Mouse (Mus musculus) layer of hippocampus, adult 9-10 months (tissue): Measurements from ENCODE around the gene Gak.
A peak's percentile ranks its signal among the peaks of the same experiment; 100 is the strongest.

Experiments
- DNase-seq: peaks from one replicate; pipeline ENCODE4 v3.0.0; 2022; ENCODE audit warnings: low spot score

Gak gene

DNA sequence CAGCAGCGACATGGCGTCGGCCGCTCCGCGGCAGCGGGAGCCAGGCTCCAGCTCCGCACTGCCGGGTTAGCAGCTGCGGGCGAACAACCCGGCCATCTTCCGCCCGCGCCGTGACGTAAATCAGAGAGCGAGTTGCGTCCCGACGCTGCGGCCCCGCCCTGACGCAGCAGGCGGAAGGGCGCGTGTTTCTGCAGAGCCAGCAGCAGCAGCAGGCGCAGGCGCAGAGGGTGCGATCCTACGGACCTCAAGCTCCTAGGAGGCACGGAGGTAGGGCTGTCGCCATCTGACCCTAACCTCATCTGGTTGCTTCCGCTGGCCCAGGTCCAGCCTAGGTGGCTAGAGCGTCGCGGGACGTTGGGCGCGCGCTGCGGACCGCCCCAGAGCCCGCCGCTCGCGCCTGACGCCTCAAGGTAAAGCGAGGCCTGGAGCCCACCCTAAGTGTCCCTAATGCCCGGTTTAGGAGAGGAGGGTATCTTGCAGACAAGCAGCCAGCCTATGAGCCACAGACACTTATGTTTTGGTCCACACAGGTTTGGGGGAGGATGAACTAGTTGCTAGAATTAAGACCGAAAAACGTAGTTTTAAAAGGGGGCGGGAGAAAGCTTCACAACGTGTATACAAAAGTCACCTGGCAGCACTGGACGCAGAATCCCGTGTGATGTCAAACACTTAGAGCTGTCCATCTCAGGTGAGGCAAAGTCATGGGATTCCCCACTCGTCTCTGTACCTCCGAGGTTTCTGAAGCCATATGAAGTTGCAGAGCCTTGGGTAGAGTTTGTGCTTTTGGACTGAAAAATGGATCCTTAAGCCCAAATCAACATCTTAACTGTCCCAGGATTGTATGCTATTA, at the start of gene Gak, which contains the start of gene Tmem175:
Gak (minus strand) TSS at position 122 of the 850 bp plus-strand sequence.
Tmem175 (plus strand) TSS at position 137 of the 850 bp plus-strand sequence.
- peak; percentile 71 for DNase-seq

DNA sequence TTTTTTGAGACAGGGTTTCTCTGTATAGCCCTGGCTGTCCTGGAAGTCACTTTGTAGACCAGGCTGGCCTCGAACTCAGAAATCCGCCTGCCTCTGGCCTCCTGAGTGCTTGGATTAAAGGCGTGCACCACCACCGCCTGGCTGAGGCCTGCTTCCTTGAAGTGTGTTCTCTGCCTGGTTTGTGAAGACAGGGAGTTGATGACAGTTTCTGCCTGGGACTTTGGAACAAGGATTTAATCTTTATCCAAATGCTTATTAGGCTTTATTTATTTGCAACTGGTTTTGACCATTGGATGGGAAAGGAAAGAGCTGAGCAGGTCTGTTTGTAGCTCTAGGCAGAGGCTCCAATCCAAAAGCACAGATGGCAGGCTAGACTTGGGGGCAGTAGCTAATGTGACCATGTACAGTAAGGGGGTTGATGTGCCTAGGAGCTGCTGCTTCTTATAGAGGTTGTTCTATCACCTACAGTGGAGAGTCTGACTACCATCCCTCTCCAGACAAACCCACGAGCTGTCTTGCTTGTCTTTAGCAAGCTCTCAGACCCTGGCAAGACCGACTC, 48.8 kb upstream of the Gak start:
- DNase-seq = no peak

DNA sequence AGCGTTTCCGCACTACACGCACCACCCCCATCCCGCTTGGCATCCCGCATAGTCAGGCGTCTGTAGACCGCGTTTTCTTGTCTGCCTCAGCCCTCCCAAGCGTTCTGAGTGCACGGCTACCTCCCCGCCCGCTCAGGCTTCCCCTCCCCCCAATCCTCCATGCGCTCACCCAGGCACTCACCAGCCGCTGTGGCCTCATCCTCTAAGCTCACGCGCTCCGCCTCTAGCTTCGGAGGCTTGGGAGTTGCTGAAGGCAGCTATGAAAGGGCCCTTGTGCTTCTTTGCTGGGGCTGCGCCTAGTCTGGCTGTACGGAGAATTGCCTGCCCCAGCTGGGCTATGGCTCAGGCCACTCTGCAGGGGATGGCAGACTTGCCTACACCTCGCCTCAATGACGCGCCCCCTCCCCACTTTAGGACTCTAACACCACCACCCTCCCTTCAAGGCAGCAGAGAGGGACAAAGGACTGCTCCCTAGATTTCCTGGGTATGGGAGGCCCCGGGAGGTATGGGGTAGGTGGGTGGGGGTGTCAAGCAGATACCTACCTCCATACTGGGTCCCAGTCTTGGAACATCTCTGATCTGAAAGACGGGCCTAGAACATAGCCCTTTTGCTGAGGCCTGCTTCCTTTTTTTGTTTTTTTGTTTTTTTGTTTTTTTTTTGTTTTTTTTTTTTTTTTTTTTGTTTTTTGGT, 48.2 kb upstream of the Gak start:
- DNase-seq = peak; percentile 55

DNA sequence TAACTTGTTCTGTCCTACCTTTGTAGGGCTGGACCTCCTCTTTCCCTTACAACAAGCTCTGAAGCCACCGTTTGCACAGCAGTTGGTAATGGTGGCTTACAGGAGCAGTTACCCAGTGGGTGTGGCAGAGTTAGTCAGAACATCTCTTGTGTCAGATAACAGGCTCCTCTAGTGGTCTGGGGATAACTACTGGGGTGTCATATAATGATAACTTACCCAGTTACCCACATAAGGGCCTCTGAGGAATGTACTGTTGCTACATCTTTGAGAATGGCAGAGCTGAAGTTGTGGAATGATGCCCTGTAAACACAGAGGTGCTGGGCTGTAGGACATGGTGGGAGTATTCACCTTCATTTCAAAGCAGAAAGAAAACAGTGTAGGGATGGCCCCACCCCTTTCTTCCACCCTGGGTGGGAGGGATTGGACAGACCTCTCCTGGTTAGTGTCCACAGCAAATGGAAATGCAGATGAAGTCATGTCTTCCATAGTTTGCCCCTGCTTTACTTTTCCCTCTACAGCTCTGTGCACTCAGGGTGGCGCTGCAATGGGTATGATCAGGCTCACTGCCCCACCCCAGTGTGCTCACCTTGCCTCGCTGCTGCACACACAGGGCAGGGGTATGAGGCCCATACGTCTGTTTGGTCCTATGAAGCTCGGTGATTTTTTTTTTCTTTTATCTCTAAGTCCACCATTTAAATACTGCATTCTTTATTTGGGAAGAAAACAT, 47.4 kb upstream of the Gak start:
- no peak for DNase-seq

DNA sequence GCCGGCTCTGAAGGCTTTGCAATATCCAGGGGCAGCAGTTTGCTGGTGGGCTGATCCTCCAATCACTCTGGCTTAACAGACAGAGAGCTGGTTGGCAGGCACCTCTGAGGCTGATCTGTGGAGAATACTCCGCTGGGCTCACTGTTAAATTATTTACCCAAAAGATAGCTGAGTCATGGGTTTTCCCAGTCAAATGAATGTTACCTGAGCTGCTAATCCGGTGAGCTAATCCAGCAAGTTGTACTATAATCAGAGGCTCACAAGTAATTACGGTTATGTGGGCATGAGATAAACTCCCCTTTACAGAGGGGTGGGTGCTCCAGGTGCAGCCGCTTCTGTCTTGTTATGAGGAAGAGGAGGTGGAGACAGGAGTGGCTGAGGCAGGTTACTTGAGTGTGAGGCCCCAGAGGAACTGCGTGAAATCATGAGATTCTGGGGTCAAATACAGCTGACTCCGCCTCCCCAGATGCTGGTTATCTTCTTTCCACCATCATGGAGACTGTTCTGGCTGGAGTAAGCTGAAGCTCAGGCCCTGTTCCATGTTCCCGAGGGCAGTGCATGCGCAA, 45.8 kb upstream of the Gak start, which contains the start of gene Slc26a1:
Slc26a1 (minus strand) TSS at position 319 of the 566 bp plus-strand sequence.
- DNase-seq = no peak

DNA sequence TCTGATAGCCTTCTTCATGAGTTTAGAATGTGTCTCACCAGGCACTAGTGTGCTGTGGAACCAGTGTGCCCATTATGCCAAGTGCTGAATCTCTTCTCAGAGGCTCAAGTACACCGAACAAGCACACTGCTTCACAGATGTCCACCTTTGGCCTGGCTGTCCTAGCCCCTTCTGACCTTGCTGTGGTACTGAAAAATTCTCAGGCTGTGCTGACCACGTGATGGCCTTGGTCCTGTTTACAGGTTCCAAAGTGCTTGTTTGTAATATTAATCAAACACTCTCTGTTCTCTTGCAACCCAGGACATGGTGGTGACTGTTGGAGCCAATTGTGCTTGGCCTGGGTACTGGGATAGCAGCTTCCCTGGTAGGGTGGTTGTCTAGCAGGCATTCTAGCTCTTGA, 45.1 kb upstream of the Gak start:
- DNase-seq = no peak

DNA sequence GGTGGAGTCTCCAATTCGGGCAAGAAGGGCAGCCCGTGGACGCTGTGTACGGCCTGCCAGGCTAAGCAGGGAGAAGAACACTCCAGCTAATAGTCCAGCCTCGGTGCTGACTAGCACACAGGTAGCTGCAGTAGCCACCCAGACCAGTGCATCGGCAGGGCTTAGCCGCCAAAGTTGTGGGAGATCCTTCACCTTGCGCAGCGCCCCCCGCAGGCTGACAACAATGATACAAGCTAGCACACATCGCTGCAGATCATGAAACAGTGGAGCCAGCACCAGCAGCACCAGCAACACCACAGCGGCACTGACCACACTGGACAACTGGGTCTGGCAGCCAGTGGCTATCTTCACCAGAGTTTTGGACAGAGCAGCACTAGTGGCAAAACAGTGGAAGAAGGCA, 42.2 kb upstream of the Gak start:
- no peak for DNase-seq

DNA sequence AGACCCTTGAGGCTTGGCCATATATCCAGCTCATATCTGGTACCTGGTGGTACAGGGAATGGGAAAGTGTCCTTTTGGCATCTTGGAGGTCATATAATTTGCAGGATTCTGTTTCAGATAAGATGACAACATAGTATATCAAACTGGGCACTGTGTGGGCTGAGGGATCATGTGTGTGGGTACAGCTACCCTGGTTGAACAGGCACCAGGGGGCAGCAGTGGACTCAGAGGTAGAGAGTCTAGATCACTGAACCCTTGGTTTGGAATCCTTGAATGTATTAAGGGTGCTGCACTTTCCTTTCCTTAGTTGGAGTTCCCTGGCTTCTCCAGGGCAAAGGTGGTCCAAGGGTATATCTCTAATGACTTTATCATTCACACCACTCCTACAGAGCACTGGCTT, 41.2 kb upstream of the Gak start:
- no peak for DNase-seq

DNA sequence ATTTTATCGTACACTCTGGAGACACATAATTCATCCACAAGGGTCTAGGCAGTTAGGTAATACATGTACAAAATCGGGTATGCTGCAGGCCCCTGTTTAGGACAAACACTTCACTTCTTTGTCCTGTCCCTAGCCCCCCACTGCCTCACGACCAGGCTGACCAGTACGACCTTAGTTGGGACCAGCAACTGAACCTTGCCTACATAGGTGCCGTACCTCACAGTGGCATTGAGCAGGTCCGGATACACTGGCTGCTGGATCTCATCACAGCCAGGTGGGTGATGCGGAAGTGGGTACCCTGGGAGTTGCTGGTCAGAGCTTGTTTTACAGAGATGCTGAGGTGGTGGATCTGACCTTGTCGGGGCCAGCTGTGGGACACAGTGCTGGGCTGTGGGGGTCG, 40.4 kb upstream of the Gak start:
- DNase-seq = no peak

DNA sequence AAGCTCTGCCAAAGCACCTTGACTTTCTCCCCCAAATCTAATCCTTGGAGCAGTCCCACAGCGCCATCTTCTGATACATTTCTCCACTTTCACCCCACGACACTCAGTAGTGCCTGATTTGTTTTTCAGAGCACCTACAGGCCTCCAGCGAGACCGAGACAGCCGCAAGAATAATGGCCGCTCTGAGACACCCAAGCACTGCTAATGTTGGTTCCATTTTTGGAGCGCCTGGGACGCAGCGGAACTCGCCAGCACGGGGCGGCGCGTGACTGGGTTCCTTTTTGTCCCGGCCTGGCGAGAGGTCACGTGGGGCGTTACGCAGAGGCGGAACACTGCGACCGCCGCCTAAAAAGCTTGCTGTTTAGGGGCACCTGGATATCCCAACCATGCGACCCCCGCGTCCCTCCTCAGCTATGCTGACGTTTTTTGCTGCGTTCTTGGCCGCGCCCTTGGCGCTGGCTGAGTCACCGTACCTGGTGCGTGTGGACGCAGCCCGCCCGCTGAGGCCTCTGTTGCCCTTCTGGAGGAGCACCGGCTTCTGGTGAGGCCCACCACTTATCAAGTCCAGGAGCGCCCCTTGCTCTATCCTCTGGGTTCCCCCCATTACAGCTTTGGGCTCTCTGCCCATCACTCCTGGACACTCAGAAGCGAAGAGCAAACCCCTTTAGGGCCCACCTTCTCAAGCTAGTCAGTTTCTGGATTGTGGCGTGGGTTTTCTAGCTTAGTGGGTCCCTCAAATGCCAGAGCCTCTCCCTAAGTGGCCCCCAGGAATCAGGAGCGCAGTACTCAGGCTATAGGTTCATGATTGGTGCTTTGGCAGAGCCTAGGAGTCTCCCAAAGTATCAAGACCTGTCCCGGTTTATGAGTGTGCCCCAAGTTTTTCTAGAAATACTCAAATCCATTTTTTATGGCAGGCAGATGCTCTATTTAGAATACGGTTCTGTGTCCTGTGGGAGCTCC, 39.7 kb upstream of the Gak start, which contains the start of gene Dgkq:
Dgkq (minus strand) TSS at position 696 of the 960 bp plus-strand sequence.
- peak; percentile 82 for DNase-seq

DNA sequence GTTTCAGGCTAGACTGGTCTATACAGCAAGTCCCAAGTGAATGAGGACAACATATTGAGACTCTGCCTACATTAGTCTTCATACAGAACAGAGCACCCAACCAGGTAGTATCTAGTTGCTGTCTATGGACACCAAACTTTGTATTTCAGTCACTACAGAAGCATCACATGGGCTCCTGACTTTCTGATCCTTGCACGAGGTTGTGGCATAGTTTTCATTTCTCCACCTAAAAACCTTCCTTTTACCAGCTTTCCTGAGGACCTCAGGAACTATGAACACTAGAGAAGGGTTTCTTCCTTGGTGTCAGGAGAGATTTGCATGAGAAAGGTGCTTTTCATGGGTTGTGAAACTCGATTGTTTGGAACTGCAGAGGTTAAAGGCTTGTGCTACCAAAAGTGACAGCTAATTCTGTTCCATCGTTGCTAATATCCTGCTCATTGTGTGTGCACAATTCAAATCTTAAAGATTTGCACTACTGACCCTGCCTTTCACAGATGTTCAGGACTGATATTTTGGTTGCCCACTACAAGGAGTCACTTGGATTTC, 38.9 kb upstream of the Gak start:
- DNase-seq = no peak

DNA sequence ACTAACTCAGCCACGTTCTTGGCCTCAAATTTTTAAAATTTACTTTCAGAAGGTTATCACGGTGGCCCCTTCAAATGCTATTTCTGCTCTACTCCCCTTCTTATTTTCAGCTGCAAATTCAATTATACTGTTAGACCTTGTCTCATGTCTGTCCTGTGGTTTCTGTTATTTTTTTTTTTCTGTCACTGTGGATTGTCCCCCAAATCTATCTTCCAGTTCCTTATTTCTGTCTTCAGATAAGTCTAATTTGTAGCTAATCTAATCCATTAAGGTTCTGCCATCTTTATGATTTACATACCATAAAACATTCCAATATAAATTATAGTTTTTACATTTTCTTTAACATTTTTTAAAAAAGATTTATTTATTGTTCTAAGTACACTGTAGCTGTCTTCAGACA, 37.8 kb upstream of the Gak start:
- no peak for DNase-seq

DNA sequence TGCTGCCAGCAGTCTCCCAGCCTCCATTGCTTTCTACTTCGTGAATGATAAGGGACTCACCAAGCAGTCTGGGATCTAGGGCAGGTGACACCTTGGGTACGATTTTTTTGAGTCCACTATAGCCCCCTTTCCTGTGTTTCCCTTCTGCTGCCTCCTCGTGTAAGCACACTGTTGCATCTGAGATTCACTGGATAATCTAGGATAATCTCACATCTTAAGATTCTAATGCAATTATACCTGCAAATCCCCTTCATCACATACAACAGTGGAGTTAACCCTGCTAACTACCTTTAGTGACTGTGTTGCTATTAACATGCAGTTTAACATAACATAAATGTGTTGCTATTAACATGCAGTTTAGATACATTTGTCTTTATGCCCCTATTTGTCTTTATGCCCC, 35.5 kb upstream of the Gak start:
- DNase-seq = no peak

DNA sequence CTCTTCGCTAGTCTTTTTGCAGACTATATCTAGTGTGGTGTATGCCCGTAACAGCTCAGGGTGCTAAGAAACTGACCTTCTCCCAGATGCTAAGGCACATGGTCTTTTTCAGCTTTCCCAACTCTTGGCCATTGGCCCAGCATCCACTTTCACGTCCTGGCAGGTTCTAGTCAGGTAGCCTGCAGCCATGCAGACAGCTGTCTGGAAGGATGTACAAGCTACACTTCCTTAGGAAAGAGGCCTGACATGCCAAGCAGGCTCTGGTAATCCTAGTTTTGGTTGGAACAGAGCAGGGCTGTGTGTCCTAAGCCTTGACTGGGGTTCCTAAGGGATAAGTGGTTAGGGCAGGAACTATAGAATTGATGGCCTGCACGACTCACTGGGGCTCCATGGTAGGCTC, 33.2 kb upstream of the Gak start:
- DNase-seq = no peak

DNA sequence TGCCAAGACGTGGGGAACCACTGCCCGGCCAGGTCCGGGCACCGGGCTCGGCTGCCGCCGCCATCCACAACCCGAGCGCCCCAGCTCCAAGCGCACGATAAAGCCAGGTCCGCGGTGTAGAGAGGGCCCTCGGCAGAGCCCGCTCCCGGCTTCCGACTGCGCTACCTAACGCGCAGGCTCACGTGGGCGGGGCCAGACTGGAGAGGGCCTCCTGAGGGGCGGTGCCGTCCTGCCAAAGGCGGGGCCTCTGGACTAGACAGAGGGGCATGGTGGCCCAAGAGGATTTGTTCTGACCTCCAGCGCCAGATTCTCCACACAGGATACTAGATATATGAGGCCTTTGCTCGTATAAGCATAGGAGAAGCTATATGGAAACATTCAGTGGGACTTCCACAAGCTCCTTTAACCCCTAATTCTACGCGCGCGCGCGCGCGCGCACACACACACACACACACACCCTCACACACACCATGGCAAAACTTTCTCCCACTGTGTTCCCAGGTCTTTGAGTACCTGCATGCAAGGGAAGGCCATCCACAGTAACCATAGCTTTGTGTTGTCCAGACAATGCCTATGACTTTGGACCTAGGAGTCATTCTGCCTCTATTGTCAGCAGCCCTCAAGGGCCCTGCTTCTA, 31.2 kb upstream of the Gak start:
- DNase-seq = peak; percentile 84

DNA sequence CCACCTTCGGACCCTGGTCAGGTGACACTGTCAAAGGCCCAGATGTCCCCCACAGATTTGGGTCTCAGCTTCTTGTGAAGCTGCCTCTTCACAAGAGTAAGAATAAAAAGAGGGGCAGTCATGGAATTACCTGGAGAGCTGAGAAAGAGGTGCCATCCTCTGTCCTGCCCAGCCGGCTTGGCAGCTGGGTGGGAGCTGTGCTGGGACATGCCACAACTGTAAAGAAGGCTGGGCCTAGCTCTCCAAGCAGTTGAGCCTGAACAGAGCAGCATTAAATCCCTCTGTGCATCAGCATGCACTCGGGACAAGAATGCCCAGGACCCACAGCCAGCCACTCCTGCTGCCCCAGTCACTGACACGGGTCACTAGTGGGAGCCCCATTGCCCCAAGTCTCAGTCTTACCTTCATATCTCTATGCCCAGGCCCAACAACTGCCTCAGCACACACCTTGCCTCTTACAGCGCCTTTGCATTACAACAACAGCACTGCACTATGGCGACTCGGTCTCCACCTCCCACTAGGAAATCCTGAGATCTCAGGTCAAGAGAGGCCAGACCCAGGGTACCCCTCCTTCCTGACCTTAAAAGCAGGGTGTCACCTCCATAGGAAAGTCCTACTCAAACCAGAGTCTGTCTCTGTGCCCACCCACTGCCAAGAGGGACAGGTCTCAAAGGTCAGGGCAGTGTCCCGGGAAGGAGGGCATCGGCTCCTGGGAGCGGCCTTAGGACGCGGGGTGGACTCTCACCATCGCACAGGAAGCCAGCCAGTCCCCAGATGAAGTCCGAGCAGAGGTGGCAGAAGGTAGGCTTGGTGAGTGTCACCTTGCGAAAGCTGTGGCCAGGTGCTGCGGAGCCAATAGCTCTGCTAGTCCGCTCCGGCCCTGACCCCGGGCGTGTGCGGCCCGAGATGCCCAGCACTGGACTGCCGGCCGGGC, 30.4 kb upstream of the Gak start, which contains the start of gene Idua:
Idua (plus strand) TSS at position 634 of the 934 bp plus-strand sequence.
- no peak for DNase-seq

DNA sequence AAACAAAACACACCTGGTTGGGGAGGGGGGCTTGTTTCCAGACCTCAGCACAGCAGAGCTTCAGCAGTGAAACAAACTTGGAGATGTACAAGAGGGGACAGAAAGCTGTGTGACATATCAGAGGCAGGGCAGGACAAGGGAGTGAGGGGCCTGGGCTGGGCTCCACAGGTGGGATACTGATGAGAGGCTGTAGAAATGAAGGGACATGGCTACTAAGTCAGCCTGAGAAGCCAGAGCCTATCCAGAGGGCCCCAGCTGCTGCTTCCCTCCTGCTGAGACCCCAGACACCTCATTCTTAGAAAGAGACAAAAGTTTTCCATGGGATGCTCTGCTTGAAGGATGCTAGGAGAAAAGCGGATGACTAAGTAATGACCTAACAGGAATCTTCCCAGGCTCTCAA, 29.1 kb upstream of the Gak start:
- DNase-seq = no peak

DNA sequence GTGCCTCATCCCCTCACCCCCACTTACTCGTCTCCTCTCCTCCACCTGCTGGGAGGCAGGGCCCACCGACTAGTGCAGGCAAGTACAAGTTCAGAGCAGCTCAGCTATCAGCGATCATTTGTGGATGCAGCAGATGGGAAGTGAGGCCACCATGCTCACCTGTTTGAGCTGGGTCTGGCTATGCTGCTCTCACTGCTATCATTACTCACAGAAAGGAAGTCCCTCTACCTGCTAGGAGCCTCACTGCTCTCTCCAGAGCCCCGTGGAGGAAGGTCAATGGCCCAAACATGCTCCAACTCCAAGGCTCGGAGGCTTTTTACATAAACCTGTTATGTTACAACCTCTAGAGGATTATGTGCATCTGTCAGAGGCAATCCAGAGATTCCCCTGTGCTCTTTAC, 27.9 kb upstream of the Gak start:
- DNase-seq = no peak
